Mouse (Mus musculus): ENCODE measurements around the gene Pde3a.

Gene Pde3a

DNA sequence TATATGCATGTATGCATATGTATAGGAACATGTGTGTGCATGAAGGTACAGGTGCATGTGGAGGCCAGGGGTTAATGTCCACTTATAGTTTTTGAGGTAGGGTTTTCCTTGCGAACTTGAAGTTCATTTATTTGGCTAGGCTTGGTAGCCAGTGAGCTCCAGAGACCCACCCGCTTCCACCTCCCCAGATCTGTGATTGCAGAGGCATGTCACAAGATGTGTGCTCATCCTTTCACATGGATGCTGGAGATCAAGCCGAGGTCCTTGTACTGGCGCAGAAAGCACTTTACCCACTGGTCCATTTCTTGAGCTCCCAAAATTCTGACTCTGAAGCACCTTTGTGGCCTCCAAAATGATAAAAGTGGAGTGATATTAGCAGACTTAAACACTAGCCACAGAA, 245.8 kb downstream of the Pde3a start:
- DNase-seq (ENCODE audit: low spot score in 2 of 2): no peak

DNA sequence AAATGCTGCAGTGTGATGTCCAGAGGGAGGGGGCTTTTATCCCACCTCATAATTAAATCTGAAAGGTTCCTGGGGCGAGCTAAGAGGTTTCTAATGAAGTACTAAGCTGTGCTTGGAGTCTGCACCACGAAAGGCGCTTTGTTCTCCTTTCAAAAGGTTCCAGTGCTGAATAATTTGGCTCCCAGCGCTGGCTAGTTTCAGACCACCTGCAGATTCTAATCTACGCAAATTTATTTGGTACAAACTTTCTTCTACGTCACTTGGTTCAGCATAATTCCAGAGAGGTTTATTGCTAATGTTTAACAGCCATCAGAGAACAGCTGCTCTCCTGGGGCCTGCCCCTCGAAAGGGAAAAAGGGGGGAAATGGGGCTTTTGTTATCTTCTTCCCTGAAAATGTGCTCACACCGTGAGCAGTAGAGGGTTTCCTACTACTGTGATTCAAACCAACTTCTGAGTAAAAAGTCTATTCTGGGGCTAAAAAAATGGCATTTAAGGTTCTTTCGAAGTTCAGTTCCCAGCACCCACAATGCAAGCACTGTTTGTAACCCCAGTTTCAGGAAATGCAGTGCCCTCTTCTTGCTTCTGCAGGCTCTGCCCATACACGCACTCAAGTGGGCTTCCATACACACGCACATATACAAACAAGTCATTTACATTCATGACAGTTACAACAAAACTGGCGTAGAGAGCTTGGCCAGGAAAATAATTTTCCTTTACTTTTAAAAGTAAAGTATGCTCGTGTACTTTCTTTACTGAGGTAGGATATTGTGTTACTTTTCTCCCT, 246.8 kb downstream of the Pde3a start:
- DNase-seq (ENCODE audit: low spot score in 2 of 2): no peak

DNA sequence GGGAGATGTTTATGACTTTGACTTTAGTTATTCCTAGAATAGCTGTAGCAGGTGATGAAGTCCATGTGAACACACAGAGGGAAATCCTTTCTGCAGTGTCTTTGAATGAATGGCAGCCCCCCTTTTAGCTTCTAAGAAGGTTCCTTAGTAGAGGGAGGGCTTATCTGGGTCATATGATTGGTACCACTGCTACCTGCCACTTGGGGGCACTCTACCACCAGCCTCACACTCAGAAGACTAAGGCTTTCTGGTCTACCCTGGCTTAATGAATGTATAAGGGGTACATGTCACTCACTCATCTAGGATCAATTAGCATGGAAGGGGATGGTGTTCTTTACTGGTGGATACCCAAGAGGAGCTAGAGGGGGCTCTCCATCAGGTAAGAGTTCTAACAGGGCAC, 250.4 kb downstream of the Pde3a start:
- no peak for DNase-seq (ENCODE audit: low spot score in 2 of 2)

DNA sequence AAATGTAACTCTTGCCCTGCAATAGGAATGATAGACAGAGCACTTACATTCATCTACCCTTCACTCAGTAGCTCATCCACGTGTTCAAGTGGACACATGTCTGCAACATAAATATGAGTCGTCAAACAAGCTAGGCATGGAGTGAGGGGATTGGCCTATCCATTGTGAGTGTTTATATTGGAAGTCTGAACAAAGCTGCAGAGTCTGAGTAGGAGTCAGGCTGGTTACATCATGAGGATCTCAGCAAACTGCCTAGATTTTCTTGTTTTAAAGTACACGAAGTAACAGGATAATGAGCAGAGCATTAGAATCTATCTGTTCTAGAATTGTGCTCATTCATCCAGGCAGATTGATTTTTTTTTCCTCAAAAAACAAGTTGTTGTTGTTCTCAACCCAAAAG, 252.1 kb downstream of the Pde3a start:
- DNase-seq (ENCODE audit: low spot score in 2 of 2): no peak

DNA sequence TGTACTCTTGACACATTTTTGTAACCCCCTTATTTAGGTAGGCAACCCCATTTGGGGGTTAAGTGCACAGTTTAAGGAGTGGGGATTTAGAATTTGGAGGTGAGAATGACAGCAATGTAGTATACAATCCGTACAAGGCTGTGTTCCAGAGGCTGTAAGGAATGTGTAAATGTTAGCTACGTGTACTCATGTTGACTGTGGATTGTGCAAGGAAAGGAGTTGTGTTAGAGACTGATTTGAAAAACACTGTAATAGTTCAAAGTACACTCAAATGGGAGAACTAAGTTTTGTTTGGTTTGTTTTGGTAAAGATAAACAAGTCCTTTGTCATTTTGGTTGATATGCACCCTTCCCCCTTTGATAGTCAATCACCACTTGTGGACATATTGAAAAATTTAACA, 273.5 kb downstream of the Pde3a start:
- no peak for DNase-seq (ENCODE audit: low spot score in 2 of 2)

DNA sequence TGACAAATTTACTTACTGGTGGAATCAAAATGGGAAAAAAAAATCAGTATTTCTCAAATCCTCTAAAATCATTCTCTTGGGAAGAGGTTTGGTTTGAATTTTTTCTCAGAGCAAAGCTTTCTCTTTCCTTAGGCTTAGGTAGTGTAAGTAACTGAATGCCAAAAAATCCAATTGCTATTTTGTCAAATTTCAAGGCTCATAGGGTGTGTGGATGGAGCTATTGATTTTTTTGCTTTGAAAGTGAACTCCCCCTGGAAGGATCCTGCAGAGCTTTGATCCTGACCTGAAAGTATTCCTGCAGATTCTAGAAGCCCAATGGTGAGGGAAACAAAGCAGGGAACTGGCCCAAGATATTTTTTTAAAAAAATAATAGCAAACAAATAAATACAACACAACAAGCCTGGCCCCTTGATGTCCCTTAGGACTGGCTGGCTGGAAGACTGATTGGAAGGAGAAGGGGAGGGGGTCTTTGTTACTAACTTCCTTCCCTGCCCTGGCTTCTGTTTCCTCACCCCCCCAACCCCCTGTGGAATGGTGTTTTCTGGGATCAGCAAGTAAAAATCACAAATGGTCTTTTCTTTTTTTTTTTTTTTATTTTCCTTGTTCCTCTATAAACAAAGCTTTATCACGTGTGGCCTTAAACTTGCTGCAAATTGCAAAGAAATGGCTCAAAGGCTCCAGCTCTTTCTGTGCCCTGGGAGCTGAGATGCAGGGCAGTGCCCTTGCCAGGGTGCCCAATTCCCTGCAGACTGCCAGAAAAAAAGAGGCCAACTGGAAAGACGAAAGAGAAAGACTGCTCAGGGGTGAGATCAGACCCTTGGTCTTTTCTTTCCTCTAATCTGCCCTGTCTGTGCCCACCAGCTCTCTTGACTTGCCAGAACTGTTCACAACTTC, 274.9 kb downstream of the Pde3a start, which contains the start of gene Slco1c1:
Gene Slco1c1, plus strand, starts transcription at position 622 of the 894 bp plus-strand sequence.
- DNase-seq (ENCODE audit: low spot score in 2 of 2): no peak

DNA sequence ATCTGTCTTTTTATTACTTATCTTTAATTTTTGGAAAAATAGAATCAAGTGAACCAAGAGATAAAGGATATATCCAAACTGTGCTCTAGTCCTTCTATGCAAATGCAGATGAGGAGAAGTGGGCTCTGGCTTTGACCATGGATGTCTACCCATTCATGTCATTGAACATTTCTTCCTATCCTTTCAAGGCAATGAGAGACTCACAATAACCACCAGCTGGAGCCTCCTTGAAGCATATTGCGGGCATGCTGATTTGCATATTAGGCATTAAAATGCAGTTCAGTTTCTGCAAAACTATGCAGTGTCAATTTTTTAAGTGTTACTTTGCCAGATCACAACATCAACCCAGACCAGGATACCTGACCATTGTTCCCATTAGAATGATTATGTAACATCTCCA, 276.7 kb downstream of the Pde3a start:
- DNase-seq (ENCODE audit: low spot score in 2 of 2): no peak

DNA sequence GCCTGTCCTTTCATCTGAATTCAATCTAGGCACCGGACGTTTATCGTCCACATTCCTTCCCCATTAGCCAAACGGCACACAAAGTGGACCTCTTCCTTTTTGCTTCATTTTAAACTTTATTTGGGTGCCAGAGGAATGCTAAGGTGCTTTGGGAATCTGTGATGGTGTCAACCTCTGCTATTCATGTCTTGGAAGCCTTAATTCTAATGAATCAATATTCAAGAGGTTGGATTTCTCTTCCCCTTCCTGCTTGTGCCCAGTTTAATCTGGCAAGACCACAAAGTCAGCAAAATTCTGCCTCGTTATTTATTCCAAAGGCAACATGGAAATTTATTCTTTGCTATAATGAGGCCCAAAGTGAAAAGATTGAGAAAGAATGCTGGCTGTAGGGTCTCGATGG, 281.8 kb downstream of the Pde3a start:
- no peak for DNase-seq (ENCODE audit: low spot score in 2 of 2)

DNA sequence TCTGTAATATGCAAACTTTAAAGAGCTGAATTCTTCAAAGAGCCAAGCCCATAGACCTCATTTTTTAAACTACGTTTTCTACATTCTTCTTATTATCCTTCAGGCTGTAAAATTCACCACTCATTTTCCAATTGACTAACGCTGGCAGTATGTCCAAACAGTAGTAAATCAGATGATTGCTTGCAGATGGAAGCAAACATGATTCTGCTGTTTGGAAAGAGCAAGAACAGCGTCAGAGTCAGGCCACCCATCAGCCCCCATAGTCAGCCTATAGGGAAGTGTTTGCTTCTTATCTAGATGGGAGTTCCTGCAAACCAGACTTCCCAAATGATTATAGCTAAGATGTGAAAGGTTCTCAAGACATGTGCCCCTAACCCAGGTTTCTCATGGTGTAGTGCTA, 288.2 kb downstream of the Pde3a start:
- DNase-seq (ENCODE audit: low spot score in 2 of 2): no peak

DNA sequence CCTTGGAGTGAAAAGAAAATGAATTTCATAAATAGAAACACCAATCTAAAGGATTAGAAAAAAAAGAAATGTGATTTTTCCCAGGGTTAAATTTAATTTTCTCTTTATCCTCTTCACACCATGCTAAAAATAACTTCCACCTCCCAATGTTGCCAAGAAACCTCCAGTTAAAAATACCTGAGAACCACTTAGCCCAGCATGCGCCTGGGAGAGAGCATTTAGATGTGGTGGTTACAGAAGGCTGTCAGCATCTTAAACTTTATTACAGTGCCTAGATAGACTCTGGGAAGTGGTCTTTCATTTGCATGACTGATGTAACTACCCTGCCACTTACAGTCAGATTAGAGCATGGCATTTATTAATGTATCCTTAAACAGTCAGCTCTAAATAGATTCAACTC, 292.1 kb downstream of the Pde3a start:
- no peak for DNase-seq (ENCODE audit: low spot score in 2 of 2)

DNA sequence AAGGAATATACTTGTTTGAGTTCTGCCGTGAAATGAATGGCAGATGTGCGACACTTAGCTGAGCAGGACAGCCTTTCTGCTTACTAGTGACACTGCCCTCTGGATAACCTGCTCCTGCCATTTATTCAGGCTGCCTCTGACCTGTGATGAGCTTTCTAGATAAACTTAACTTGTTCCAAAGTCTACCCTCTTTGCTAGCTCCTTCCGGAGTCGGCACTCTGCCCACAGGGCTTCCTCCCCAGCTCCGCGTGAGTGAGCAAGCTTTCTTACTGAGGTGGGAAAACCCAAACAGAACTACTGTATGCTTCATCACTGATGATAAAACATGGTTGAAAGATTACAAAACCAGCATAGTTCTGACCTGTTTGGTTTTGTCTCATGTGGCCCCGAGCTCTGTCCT, 294.3 kb downstream of the Pde3a start:
- DNase-seq (ENCODE audit: low spot score in 2 of 2): no peak
